Mouse (Mus musculus) midbrain, embryonic 15.5 days (tissue): ENCODE data around the gene Manba. TPM values are rescaled to one million over a fixed set of nuclear protein-coding genes. Genes with fewer than 3 reads are reported as not detected.
A peak's percentile ranks its signal among the peaks of the same experiment; 100 is the strongest.
"Not testable (repeated sequence)": the region's sequence is repeated elsewhere in the genome, so short reads cannot be mapped to it uniquely, and the experiment has no call there.

ENCODE experiments used
- ATAC-seq: fragments of 200-750 bp; cut with Nextera tagmentation; replicated peaks from 2 replicates; pipeline ENCODE4 v1.8.0; 2017; ENCODE audit warnings: moderate TSS enrichment
- H3K27ac ChIP-seq: fragments of 300-500 bp; sonication (generic); 2 replicates; pipeline ENCODE4 v1.5.1; 2015; ENCODE audit warnings: mild to moderate bottlenecking, inconsistent platforms
- H3K27me3 ChIP-seq: fragments of 300-500 bp; sonication (generic); replicated peaks from 2 replicates; pipeline ENCODE4 v1.6.1; 2015; ENCODE audit warnings: inconsistent platforms
- H3K36me3 ChIP-seq: fragments of 300-500 bp; sonication (generic); replicated peaks from 2 replicates; pipeline ENCODE4 v1.6.1; 2015; ENCODE audit warnings: inconsistent platforms
- H3K4me1 ChIP-seq: fragments of 300-500 bp; sonication (generic); 2 replicates; pipeline ENCODE4 v1.6.1; 2015; ENCODE audit warnings: inconsistent platforms
- H3K4me2 ChIP-seq: fragments of 300-500 bp; sonication (generic); 2 replicates; pipeline ENCODE4 v1.6.1; 2015; ENCODE audit warnings: inconsistent platforms, mild to moderate bottlenecking, moderate library complexity
- H3K4me3 ChIP-seq: fragments of 300-500 bp; sonication (generic); 2 replicates; pipeline ENCODE4 v1.5.1; 2015; ENCODE audit warnings: mild to moderate bottlenecking, inconsistent platforms
- H3K9ac ChIP-seq: fragments of 300-500 bp; sonication (generic); 2 replicates; pipeline ENCODE4 v1.6.1; 2015; ENCODE audit warnings: mild to moderate bottlenecking, inconsistent platforms
- H3K9me3 ChIP-seq: fragments of 300-500 bp; sonication (generic); 2 replicates; pipeline ENCODE4 v1.6.1; 2016; ENCODE audit warnings: inconsistent platforms
- WGBS: fragments of 180-500 bp; shearing (Covaris S2); methylation state at CpG from one replicate; pipeline ENCODE4 v1.1.7; 2015; ENCODE audit warnings: mixed read lengths; 5-methylcytosine and 5-hydroxymethylcytosine counted together
- polyA plus RNA-seq: library from polyadenylated mRNA; unstranded; fragments of >200 nt; fragmentation: Nextera tagmentation; extraction: Ambion mirVana; gene quantifications from 2 replicates; pipeline ENCODE4 v1.2.1, GENCODE M21; 2015

Gene Manba
- polyA plus RNA-seq, 1 experiment from 2014 or later: 8.5 TPM

GRCm38 (mm10) chr3:135489865-135490520 is 4.6 kb downstream of the Manba start:
- 0 out of 2 replicates have a peak, but pooled peaks cover 7% of the 10 kb centered on the region for H3K4me1 ChIP-seq
- no peaks in the 10 kb centered on the region for H3K9me3 ChIP-seq
- 87% methylated on average over 5 of the region's 5 CpGs for WGBS
- no peaks in the 10 kb centered on the region for H3K36me3 ChIP-seq
- no peak overlapping the region for H3K27ac ChIP-seq
- ATAC-seq: no peak
- H3K27me3 ChIP-seq: no peaks in the 10 kb centered on the region
- no peak overlapping the region for H3K9ac ChIP-seq
- H3K4me3 ChIP-seq: no peak overlapping the region
- no peak overlapping the region for H3K4me2 ChIP-seq

GRCm38 (mm10) chr3:135491102-135491501 is 5.7 kb downstream of the Manba start:
- 89% methylated on average over 6 of the region's 6 CpGs for WGBS
- no peaks in the 10 kb centered on the region for H3K9me3 ChIP-seq

GRCm38 (mm10) chr3:135493320-135493719 is 7.9 kb downstream of the Manba start:
- H3K27ac ChIP-seq, H3K9ac ChIP-seq, H3K27me3 ChIP-seq, ATAC-seq, H3K36me3 ChIP-seq, H3K9me3 ChIP-seq, H3K4me1 ChIP-seq, H3K4me2 ChIP-seq, H3K4me3 ChIP-seq: not testable (repeated sequence)
- WGBS: 87% methylated on average over 7 of the region's 7 CpGs

More at GRCm38 (mm10) chr3:135491102-135491501, 5.7 kb downstream of the Manba start:
- H3K4me2 ChIP-seq: no peak overlapping the region
- no peaks in the 10 kb centered on the region for H3K36me3 ChIP-seq
- H3K9ac ChIP-seq: no peak overlapping the region
- H3K4me3 ChIP-seq: no peak overlapping the region
- no peak overlapping the region for H3K27ac ChIP-seq
- no peak for ATAC-seq
- H3K4me1 ChIP-seq: no peaks in the 10 kb centered on the region
- H3K27me3 ChIP-seq: no peaks in the 10 kb centered on the region

- H3K4me1 ChIP-seq, H3K27ac ChIP-seq, H3K4me2 ChIP-seq, H3K9ac ChIP-seq, H3K9me3 ChIP-seq, ATAC-seq, H3K36me3 ChIP-seq, H3K27me3 ChIP-seq, H3K4me3 ChIP-seq: not testable (repeated sequence)
- WGBS: 90% methylated on average over 4 of the region's 4 CpGs
These were observed 12.5 kb downstream of the Manba start for GRCm38 (mm10) chr3:135497956-135498355.

GRCm38 (mm10) chr3:135498891-135499290 is 13.5 kb downstream of the Manba start:
- no peaks in the 10 kb centered on the region for H3K27me3 ChIP-seq

GRCm38 (mm10) chr3:135503160-135503559 is 17.7 kb downstream of the Manba start:
- no peaks in the 10 kb centered on the region for H3K27me3 ChIP-seq
- no peak overlapping the region for H3K4me2 ChIP-seq
- H3K36me3 ChIP-seq: no peaks in the 10 kb centered on the region
- no peak overlapping the region for H3K9ac ChIP-seq
- WGBS: 92% methylated on average over 5 of the region's 5 CpGs
- H3K4me1 ChIP-seq: no peaks in the 10 kb centered on the region
- H3K27ac ChIP-seq: no peak overlapping the region
- no peak overlapping the region for H3K4me3 ChIP-seq
- H3K9me3 ChIP-seq: no peaks in the 10 kb centered on the region
- ATAC-seq: no peak

More at GRCm38 (mm10) chr3:135498891-135499290, 13.5 kb downstream of the Manba start:
- Histone ChIP-seq H3K4me3 (no peak overlapping the region), H3K27ac (no peak overlapping the region), H3K4me2 (no peak overlapping the region), H3K4me1 (no peaks in the 10 kb centered on the region), H3K9ac (no peak overlapping the region), H3K36me3 (no peaks in the 10 kb centered on the region), H3K9me3 (no peaks in the 10 kb centered on the region)
- WGBS: 92% methylated on average over 5 of the region's 5 CpGs
- no peak for ATAC-seq

GRCm38 (mm10) chr3:135505369-135505909 is 20.0 kb downstream of the Manba start:
- no peak overlapping the region for H3K4me2 ChIP-seq
- H3K27ac ChIP-seq: no peak overlapping the region
- no peaks in the 10 kb centered on the region for H3K27me3 ChIP-seq
- H3K9me3 ChIP-seq: no peaks in the 10 kb centered on the region
- ATAC-seq: no peak
- H3K4me1 ChIP-seq: no peaks in the 10 kb centered on the region
- H3K4me3 ChIP-seq: no peak overlapping the region
- no peak overlapping the region for H3K9ac ChIP-seq
- 54% methylated on average over 10 of the region's 10 CpGs for WGBS
- no peaks in the 10 kb centered on the region for H3K36me3 ChIP-seq

GRCm38 (mm10) chr3:135505916-135506482 is 20.6 kb downstream of the Manba start:
- 91% methylated on average over 13 of the region's 13 CpGs for WGBS
- H3K4me2 ChIP-seq: no peak overlapping the region
- no peak overlapping the region for H3K4me3 ChIP-seq
- no peak overlapping the region for H3K27ac ChIP-seq
- no peak for ATAC-seq
- no peaks in the 10 kb centered on the region for H3K27me3 ChIP-seq
- H3K9ac ChIP-seq: no peak overlapping the region
- H3K36me3 ChIP-seq: no peaks in the 10 kb centered on the region
- H3K9me3 ChIP-seq: no peaks in the 10 kb centered on the region
- H3K4me1 ChIP-seq: no peaks in the 10 kb centered on the region

GRCm38 (mm10) chr3:135507506-135507905 is 22.1 kb downstream of the Manba start:
- Histone ChIP-seq H3K27ac (no peak overlapping the region), H3K4me1 (no peaks in the 10 kb centered on the region), H3K36me3 (no peaks in the 10 kb centered on the region), H3K27me3 (no peaks in the 10 kb centered on the region), H3K9ac (no peak overlapping the region), H3K4me2 (no peak overlapping the region), H3K9me3 (no peaks in the 10 kb centered on the region), H3K4me3 (no peak overlapping the region)
- ATAC-seq: no peak
- 93% methylated on average over 7 of the region's 7 CpGs for WGBS

- ATAC-seq: no peak
- no peak overlapping the region for H3K9ac ChIP-seq
- H3K27me3 ChIP-seq: no peaks in the 10 kb centered on the region
- no peaks in the 10 kb centered on the region for H3K9me3 ChIP-seq
- WGBS: 93% methylated on average over 1 of the region's 1 CpGs
- H3K27ac ChIP-seq: no peak overlapping the region
- no peaks in the 10 kb centered on the region for H3K36me3 ChIP-seq
- no peaks in the 10 kb centered on the region; the same call in 1 of the 2 replicates for H3K4me1 ChIP-seq
- no peak overlapping the region for H3K4me3 ChIP-seq
- H3K4me2 ChIP-seq: no peak overlapping the region
These were observed 22.8 kb downstream of the Manba start for GRCm38 (mm10) chr3:135508191-135508590.

- ATAC-seq: no peak
- no peaks in the 10 kb centered on the region for H3K9me3 ChIP-seq
- H3K27me3 ChIP-seq: no peaks in the 10 kb centered on the region
- no peak overlapping the region for H3K4me2 ChIP-seq
- 94% methylated on average over 3 of the region's 3 CpGs for WGBS
- no peaks in the 10 kb centered on the region for H3K36me3 ChIP-seq
- H3K4me1 ChIP-seq: peaks cover 7% of the 10 kb centered on the region
- no peak overlapping the region for H3K27ac ChIP-seq
- no peak overlapping the region for H3K4me3 ChIP-seq
- no peak overlapping the region for H3K9ac ChIP-seq
These were observed 25.0 kb downstream of the Manba start for GRCm38 (mm10) chr3:135510372-135510771.

GRCm38 (mm10) chr3:135511683-135512082 is 26.3 kb downstream of the Manba start:
- no peaks in the 10 kb centered on the region for H3K9me3 ChIP-seq
- H3K36me3 ChIP-seq: no peaks in the 10 kb centered on the region
- no peak overlapping the region for H3K4me3 ChIP-seq
- no peak for ATAC-seq
- no peak overlapping the region for H3K4me2 ChIP-seq
- no peaks in the 10 kb centered on the region for H3K27me3 ChIP-seq
- no peak overlapping the region for H3K27ac ChIP-seq
- H3K9ac ChIP-seq: no peak overlapping the region
- WGBS: 56% methylated on average over 11 of the region's 11 CpGs
- peaks cover 7% of the 10 kb centered on the region for H3K4me1 ChIP-seq

GRCm38 (mm10) chr3:135513270-135513669 is 27.9 kb downstream of the Manba start:
- ATAC-seq: peak; percentile 91
- WGBS: 23% methylated on average over 11 of the region's 11 CpGs
- no peaks in the 10 kb centered on the region for H3K36me3 ChIP-seq
- no peak overlapping the region for H3K4me3 ChIP-seq
- no peaks in the 10 kb centered on the region for H3K27me3 ChIP-seq
- no peak overlapping the region for H3K9ac ChIP-seq
- H3K4me2 ChIP-seq: peak overlapping the region; percentile 33
- H3K27ac ChIP-seq: peak overlapping the region; percentile 61
- H3K4me1 ChIP-seq: peaks cover 7% of the 10 kb centered on the region
- H3K9me3 ChIP-seq: no peaks in the 10 kb centered on the region
